Mouse (Mus musculus): ENCODE data around the gene Nup98.

Gene Nup98

DNA sequence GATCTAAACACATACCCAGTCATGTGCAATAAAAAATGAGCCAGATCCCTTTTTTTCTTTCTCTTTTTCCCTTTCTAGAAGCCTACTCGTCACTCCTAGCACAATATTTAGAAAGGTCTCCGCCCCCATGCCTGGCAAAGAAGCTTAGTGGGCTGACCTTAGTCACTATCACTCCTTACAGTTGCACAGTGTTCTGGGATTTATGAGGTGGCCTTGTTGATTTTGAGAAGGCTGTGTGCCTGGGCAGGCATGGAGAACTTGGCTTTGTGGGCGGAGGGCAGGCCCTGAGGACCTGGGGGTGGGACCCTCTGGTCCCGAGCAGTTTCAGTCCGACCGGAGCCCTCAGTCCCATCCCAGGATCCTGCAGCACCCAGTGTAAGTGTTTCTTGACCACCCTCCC is 19.8 kb upstream of the Nup98 start:
- peak; percentile 23 for DNase-seq (ENCODE audit: low spot score)

DNA sequence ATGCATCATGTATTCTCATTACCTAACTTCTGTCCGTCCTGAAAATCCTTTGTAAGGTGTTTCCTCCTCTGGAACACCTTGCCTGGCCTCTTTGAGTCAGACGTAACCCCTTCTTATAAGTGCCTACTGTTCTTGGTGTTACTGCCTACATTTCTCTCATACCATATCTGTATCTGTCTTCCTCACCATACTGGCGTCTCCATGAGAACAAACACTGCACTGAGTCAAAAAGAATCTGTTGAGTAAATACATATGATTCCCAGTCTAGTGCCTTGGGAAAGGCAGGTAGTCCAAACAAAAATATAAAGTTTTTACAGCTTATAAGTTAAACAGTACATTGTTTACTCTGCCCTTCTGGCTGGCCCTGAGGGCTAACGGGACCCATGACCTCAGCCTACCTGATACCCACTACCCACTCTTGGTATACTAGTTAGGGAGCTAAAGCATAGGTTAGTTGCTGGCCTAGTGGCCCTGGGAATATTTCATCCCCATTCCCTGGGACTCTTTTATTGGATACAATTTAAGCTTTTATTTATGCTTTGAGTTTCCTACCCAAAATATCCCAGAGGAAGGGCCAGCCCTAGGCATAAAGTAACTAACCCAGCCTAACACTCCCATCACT is 18.2 kb upstream of the Nup98 start:
- DNase-seq (ENCODE audit: low spot score), result no peak

GRCm38 (mm10) chr7:102226051-102226450 is 16.1 kb upstream of the Nup98 start:
- DNase-seq (ENCODE audit: low spot score), result no peak

DNA sequence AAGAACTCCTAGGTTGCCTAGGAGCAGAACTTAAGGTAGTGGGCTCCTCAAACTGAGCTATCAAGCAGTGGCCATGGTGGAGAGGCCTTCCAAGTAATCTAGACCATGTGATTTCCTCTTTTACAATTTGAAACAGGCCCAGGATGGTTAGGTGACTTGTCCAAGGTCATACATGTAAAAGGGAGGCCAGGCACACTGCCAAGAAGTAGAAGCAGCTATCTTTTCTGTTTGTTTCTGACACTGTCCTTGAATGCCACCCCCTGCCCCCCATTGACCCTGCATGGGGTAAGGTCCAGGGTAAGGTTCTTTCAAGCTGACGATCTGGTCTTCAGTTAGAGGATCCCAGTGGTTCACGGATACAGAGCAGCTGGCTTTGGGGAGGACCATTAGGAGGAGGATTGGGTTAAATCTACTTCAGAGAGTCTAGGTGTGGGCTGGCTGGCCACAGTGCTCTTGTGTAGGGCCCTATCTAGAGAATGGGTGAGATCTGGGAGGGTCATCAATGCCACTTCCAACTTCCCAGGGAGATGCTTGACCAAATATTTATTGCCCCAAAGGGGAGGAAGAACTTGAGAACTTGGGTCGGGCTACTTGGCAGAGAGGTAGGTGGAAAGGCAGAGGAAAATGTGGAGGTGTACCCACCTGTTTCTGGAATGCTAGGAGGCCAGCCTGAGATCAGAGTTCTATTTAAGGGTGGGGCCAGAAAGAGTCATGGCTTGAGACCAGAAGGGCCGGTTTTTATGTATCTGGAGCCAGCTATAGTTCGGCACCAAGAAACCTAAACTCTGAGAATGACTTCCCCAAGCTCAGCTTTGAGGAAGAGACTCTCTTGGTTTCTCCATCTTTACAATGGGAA is 14.1 kb upstream of the Nup98 start:
- no peak for DNase-seq (ENCODE audit: low spot score)

GRCm38 (mm10) chr7:102222830-102223556 is 13.0 kb upstream of the Nup98 start:
- peak; percentile 22 for DNase-seq (ENCODE audit: low spot score)

GRCm38 (mm10) chr7:102222336-102222735 is 12.4 kb upstream of the Nup98 start:
- DNase-seq (ENCODE audit: low spot score), result peak; percentile 62

DNA sequence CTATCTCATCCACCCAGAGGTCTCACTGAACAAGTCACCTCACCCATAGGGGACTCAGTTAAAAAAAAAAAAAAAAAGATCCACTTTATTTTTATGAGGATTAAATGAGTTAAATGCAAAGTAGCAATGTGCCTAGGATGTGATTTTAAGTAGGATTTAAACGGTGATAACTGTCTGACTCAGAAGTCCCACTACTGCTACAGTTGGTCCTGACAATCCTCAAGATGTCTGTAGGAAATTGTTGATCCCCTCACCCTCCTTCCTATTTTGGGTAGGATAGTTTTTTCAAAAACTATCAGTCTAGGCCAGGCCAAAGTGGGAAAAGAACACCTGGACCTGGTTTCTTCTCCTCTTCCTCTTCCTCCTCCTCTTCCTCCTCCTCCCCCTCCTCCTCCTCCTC is 11.9 kb upstream of the Nup98 start:
- DNase-seq (ENCODE audit: low spot score), result no peak

GRCm38 (mm10) chr7:102211071-102211470 is 1.1 kb upstream of the Nup98 start:
- no peak for DNase-seq (ENCODE audit: low spot score)

DNA sequence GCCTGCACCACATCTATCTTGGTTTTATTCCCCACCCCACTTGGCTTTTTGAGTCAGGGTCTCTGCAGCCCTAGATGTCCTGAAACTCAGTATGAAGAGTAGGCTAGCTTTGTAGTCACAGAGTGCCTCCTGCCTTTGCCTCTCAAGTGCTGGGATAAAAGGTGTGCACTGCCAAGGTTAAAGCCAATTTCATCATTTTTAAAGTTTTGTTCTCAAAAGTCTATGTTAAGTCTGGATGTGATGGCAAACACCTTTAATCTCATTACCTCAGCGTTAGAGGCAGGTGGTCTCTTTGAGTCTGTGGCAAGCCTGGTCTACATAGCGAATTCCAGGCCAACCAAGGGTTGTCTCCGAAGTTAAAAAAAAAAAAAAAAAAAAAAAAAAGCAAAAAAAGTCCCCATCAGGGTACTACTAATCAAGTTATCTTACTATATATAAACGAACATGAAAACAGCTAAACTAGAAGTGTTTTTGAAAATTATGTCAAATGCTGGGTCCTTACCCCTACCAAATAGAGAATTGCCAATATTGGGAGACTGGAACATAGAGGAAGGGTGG is 1.1 kb downstream of the Nup98 start:
- DNase-seq (ENCODE audit: low spot score), result no peak

DNA sequence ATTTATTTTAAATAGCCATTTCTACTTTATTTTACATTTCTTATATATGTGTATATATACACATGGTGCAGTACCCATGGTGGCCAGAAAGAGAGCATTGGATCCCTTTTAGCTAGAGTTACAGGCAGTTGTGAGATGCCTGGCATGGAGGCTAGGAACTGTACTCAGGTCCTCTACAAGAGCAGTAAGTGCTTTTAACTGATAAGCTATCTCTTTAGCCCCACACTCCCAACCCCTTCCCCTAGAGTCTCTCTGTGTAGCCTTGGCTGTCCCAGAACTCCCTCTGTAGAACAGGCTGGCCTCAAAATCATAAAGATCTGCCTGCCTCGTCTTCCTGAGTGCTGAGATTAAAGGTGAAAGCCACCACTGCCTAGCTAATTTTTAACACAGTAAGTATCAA is 4.3 kb downstream of the Nup98 start:
- DNase-seq (ENCODE audit: low spot score), result no peak

GRCm38 (mm10) chr7:102204296-102204857 is 5.6 kb downstream of the Nup98 start:
- no peak for DNase-seq (ENCODE audit: low spot score)

- no peak for DNase-seq (ENCODE audit: low spot score)
These were observed 8.8 kb downstream of the Nup98 start for GRCm38 (mm10) chr7:102200996-102201785.

GRCm38 (mm10) chr7:102200576-102200975 is 9.4 kb downstream of the Nup98 start:
- DNase-seq (ENCODE audit: low spot score), result no peak

DNA sequence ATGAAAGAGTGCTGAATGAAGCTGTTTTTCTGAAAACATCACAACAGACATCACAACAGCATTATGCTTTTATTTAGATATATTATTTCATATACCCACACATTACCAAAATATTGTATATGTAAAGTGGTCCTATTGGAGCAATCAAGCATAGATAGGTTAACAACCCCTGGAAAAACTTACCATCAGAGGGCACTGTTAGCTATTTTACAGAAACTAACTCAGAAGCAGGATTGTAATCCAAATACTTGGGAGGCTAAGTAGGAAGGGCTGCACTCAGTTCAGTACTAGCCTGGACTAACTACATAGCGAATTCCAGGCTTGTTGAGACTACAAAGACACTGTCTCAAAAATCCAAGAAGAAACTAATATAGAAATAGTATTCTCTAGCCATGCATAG is 17.6 kb downstream of the Nup98 start:
- DNase-seq (ENCODE audit: low spot score), result peak; percentile 8

GRCm38 (mm10) chr7:102183849-102184248 is 26.1 kb downstream of the Nup98 start:
- no peak for DNase-seq (ENCODE audit: low spot score)

DNA sequence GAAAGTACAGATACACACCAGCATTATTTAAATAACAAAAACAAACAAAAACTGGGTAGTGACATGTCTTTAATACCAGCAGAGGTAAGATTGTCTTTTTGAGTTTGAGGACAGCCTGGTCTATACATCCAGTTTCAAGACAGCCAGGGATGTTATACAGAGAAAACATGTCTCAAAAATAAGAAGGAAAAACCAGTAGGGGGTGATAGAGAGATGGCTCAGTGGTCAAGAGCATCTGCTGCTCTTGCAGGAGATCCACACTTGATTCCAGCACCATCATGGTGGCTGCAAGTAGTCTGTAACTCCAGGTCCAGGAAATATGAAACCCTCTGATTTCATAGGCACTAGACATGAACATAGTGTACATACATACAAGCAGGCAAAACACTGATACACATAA is 39.7 kb downstream of the Nup98 start:
- DNase-seq (ENCODE audit: low spot score), result no peak

DNA sequence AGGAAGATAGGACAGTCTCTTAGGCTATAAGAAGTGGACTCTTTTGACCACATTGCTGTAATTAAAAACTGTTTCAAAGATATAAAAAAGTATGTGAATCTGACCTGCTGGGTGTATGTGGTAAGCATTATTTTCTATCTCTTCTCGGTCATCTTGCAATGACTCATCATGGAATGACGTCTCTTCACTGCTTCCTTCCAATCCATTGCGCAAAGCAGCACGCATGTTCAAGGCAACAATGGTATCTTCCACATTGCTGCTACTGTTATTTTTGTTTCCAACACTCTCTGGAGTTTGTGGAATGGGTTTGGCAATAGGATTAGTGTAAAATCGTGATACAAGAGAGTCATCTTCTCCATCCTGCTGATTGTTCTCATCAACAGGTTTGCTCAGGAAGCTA is 56.3 kb downstream of the Nup98 start:
- DNase-seq (ENCODE audit: low spot score), result no peak

GRCm38 (mm10) chr7:102137898-102138297 is 72.1 kb downstream of the Nup98 start:
- DNase-seq (ENCODE audit: low spot score), result no peak

DNA sequence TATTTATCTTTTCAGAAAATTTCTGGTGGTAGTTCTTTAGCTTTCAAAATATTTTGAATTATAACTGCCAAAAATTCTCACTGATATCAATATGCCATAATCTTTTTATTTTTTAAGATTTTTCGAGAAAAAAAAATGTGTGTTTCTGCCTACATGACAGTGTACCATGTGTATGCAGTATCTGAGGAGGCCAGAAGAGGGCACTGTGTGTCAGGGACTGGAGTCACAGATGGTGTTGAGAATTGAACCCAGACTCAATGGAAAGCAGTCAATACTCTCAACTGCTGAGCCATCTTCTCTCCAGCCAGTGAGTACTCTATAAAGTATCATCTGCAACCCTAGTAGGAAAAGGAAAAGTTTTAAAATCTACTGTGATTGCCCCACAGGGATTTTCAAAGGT is 72.5 kb downstream of the Nup98 start:
- peak; percentile 7 for DNase-seq (ENCODE audit: low spot score)

- DNase-seq (ENCODE audit: low spot score), result no peak
These were observed 77.6 kb downstream of the Nup98 start for GRCm38 (mm10) chr7:102132395-102132794.

GRCm38 (mm10) chr7:102120326-102120725 is 89.7 kb downstream of the Nup98 start:
- DNase-seq (ENCODE audit: low spot score), result no peak
